Mouse (Mus musculus) WW6 (cell line): ENCODE data around the gene Hrnr.
A peak's percentile ranks its signal among the peaks of the same experiment; 100 is the strongest.

Experiments used
- DNase-seq: peaks from one replicate; pipeline ENCODE4 v3.0.0-alpha.2; 2013; ENCODE audit warnings: low read depth, low spot score

The Hrnr gene

GRCm38 (mm10) chr3:93319449-93319848 lies at the start of gene Hrnr:
Gene Hrnr (plus strand): TSS chr3:93319749.
- no peak for DNase-seq

- DNase-seq = no peak
These were observed 46.3 kb upstream of the Hrnr start, which contains the start of gene Flg for GRCm38 (mm10) chr3:93273223-93273622. Gene Flg (plus strand): TSS chr3:93273523.

- DNase-seq = no peak
These were observed 22.0 kb upstream of the Hrnr start for GRCm38 (mm10) chr3:93297542-93297941.

DNA sequence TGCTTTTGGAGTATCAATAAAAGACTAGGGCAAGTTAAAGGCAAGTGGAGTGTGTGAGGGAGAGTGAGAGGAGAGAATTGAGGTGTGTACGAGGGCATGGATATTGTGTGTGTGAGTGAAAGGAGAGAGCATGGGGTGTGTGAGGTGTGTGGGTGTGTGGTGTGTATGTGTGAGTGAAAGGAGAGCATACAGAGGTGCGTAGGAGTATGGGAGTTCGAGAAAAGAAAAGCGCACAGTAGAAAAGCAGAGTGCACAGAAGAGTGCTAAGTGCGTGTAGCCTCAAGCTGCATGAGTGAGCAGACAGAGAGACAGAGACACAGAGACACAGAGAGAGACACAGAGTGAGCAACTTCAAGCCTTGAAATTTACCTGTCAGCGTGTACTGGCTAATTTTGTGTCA lies 19.7 kb upstream of the Hrnr start:
- DNase-seq = no peak

- no peak for DNase-seq
These were observed 17.7 kb upstream of the Hrnr start for GRCm38 (mm10) chr3:93301896-93302295.

- no peak for DNase-seq
These were observed 13.4 kb upstream of the Hrnr start for GRCm38 (mm10) chr3:93306142-93306541.

DNA sequence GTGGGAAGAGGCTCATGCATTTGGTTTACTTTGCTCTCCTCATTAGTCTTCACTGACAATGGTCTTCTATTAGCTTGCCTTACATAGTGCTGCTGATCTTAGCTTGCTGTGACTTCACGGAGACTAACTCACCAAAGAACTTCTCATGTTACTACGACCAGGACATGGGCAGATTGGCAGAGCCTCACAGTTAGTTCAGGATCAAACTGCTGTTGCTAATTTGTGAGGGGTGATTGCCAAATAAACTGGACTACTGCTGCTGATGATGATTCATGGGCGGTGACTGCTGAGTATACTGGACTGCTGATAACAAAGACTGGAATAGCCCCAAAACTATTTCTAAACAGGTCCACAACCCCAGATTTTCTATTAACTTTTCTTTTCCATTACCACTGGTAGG lies 8.2 kb upstream of the Hrnr start:
- no peak for DNase-seq

DNA sequence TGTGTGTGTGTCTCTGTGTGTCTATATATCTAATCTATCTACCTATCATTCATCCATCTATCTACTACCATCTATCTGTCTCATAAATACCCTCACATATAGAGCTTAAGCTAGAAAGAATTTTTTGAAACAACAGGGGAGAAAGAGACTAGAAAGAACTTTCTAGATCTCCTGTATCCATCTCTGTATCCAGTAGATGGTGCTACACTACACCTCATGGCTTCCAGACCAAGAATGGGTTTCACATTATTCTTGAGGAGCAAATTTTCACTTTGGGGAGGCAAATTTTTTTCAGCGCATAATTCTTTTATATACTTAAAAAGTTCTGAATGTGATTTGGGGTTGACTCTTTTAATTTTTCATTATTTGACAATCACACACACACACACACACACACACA lies 5.2 kb upstream of the Hrnr start:
- no peak for DNase-seq

- DNase-seq = no peak
These were observed 18.2 kb downstream of the Hrnr start for GRCm38 (mm10) chr3:93337749-93338148.

GRCm38 (mm10) chr3:93340021-93340420 lies 20.5 kb downstream of the Hrnr start:
- DNase-seq = no peak

GRCm38 (mm10) chr3:93346896-93347295 lies 27.3 kb downstream of the Hrnr start:
- no peak for DNase-seq

DNA sequence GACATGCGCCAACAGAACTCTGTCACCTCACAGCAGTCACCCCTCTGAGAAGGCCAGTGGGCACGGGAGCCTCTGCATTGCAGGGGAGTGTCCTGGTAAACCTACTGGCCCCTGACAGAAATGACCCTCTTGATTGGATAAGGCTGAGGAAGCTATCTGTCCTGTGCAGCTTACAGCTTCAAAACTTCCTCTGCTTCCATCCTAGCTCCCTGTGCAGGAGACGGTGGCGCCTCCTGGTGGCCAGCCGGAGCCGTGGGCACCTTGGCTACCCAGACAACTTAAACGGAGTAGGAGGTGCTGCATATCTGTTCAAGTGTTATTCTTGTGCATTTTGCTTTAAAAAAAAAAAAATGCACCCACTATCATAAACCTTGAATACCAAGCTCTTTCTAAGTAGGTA lies 40.5 kb downstream of the Hrnr start:
- no peak for DNase-seq

DNA sequence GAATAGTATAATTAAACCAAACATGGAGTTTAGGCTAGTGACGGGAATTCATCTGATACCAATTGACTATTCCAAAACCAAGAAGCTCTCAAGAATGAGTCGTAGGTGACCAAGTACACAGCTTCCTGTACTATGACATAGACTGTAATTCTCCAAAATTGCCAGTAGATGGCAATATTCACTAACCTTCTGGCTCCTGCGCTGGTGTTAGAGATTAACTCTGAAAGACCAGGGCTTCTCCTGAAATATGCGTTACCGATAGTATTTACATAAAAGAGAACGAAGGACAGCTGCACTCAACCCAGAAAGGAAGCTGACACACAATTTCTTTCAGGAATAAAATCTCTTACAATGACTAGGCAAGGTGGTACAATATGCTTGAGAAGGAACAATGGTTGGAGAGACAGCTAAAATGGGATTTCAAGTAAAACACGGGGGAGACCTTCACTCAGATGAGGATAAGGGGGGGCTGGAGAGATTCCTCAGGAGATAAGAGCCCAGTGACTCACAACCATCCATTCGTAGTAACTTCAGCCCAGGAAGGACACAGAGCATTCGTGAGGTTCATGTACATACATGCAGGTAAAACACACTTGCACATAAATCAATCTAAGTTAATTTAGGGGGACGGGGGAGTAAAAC lies 42.5 kb downstream of the Hrnr start:
- DNase-seq = no peak

DNA sequence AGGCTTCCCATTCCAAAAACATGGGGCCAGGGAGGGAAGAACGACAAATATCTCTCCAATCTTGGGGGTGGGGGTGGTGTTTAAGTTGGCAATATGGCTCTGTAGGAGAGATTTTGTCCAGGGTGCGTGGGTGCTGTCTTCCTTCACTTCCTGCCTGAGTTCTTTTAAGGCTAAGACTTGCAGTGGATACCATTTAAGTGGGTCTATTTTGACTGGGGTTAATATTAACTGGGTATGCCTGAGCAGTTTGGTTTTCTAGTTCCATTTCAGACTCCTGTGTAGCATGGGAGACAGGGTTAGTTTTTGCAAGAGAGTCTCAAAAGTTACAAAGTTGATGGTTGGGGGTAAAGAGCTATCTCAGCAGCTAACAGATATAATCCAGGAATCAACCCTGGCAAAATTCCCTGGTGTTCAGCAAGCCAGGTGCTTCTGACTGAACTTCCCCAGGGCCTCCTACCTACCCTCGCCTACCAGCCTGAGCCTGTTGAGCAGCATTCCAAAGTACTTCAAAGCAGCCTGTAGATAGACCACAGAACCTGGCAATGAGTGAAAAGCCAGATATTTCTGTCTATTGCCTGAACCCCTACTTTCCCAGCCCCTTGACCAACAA lies 47.5 kb downstream of the Hrnr start:
- DNase-seq = no peak

DNA sequence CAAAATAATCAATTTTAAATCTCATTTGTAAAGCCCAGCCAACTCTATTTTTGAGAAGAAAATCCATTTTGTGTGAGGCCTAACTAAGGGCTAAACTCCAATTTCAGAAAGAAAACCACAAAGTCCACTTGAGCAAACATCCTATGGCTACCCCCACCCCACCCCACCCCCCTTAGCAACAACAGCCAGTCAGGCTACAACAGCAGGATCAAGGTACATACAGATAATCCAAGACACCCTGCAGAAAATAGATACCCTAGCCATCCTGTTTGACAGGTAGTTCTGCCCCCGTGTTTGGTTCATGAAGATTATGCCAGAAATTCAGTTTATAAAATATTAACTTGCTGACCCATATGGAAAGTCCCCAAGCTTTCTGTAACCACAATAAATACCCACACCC lies 48.6 kb downstream of the Hrnr start:
- DNase-seq = no peak

- DNase-seq = no peak
These were observed 53.9 kb downstream of the Hrnr start for GRCm38 (mm10) chr3:93373416-93373815.

GRCm38 (mm10) chr3:93375196-93375595 lies 55.6 kb downstream of the Hrnr start:
- no peak for DNase-seq

- no peak for DNase-seq
These were observed 56.1 kb downstream of the Hrnr start for GRCm38 (mm10) chr3:93375601-93376000.

GRCm38 (mm10) chr3:93378146-93378545 lies 58.6 kb downstream of the Hrnr start:
- peak; percentile 47 for DNase-seq
